Mouse (Mus musculus): ENCODE data around the gene Brs3. TPM values are rescaled to one million over a fixed set of nuclear protein-coding genes. Genes with fewer than 3 reads are reported as not detected.
A peak's percentile ranks its signal among the peaks of the same experiment; 100 is the strongest.

The Brs3 gene
- total and polyA plus RNA-seq, 3 experiments, result not detected

DNA sequence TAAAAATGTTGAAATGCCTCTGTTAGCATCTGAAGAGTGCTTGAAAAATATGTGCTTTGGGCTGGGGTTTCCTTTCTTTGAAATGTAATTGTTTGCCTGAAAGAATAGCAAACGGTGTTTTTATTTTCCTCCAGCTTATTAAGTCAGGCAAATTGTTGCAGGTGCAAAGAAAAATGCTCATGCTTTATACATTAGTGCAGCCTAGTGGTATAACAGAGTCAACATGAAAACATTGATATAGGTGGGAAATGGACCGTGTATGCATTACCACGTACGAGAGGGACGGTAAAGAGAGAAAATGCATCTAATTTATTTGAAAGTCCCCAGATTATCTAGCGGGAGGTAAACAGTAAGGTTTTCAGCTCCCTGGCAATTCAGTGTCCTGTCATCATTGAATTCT lies 995 bp downstream of the Brs3 start:
- dilution Hi-C loops (cut with MboI; ENCODE audit: extremely low pct_ligation_motif_present, extremely low pct_unique_long_range_greater_than_20kb, low sequenced_read_pairs), result no loop called here

DNA sequence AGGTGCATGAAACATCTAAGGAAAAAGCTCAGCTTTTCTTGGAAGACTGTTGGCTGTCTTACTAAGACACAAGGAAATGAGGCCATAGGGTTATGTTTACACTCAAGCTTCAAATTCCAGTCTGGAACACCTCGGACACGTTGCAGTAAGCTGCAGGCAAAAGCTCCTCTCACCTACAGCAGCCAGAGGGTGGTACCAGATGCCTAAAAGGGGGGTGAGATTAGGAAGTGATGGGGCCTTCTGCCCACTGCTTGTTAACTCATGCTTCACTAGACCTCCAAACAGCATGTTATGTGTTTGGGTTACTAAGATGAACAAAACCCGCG lies 9.9 kb downstream of the Brs3 start:
- peak overlapping the region; percentile 64 to 88 (median 70) for H3K4me3 ChIP-seq (replicated peaks in 1 of 3; ENCODE audit: low read depth in 2 of 3, low read length in 2 of 3, poor library complexity in 1 of 3)
- dilution Hi-C loops (cut with MboI; ENCODE audit: extremely low pct_ligation_motif_present, extremely low pct_unique_long_range_greater_than_20kb, low sequenced_read_pairs) (no loop called here), in situ Hi-C loops (cut with MboI; ENCODE audit: low pct_ligation_motif_present, low pct_unique_long_range_greater_than_20kb, low sequenced_read_pairs) (no loop called here)
- H3K79me2 ChIP-seq (replicated peaks; ENCODE audit: control insufficient read depth, extremely low read depth, insufficient read depth, poor library complexity, severe bottlenecking), result peaks cover 4% of the 10 kb centered on the region; the same call in 1 of the 2 replicates
- H3K27me3 ChIP-seq (replicated peaks), result no peaks in the 10 kb centered on the region
- no peaks in the 10 kb centered on the region for H3K4me1 ChIP-seq (ENCODE audit: control insufficient read depth in 1 of 2, insufficient read depth in 2 of 2)
- H3K9me3 ChIP-seq (replicated peaks; ENCODE audit: low read length), result no peaks in the 10 kb centered on the region
- no peak for TF ChIP-seq SMC3 (IDR thresholded peaks at IDR 0.05; ENCODE audit: low read depth, low read length)
- TF ChIP-seq E2F4 (IDR thresholded peaks at IDR 0.05; ENCODE audit: insufficient replicate concordance, low read depth, low read length), result no peak
- TF ChIP-seq ELF1 (IDR thresholded peaks at IDR 0.05; ENCODE audit: low read depth, low read length), result 0 out of 2 replicates have a peak, but pooled peaks have one; percentile 7
- H3K9ac ChIP-seq (ENCODE audit: insufficient read depth, low read depth), result peak overlapping the region; percentile 84; the same call in 1 of the 2 replicates
- H3K4me2 ChIP-seq (ENCODE audit: insufficient read depth, low read depth, poor library complexity, severe bottlenecking), result peak overlapping the region; percentile 78
- no peak for DNase-seq (ENCODE audit: extremely low read depth)
- peak overlapping the region; percentile 82; the same call in 1 of the 2 replicates for H3K27ac ChIP-seq (ENCODE audit: insufficient read depth, low read depth)
- peaks cover 0 to 16% of the 10 kb centered on the region in 2 experiments for H3K36me3 ChIP-seq (replicated peaks in 1 of 2; ENCODE audit: control insufficient read depth in 1 of 2, insufficient read depth in 1 of 2, low read length in 1 of 2)

More for the DNA sequence above, 995 bp downstream of the Brs3 start:
- H3K79me2 ChIP-seq (replicated peaks; ENCODE audit: control insufficient read depth, extremely low read depth, insufficient read depth, poor library complexity, severe bottlenecking), result no peaks in the 10 kb centered on the region
- no peaks in the 10 kb centered on the region for H3K27me3 ChIP-seq (replicated peaks)
- in situ Hi-C loops (cut with MboI; ENCODE audit: low pct_ligation_motif_present, low pct_unique_long_range_greater_than_20kb, low sequenced_read_pairs), result no loop called here
- H3K4me2 ChIP-seq (ENCODE audit: insufficient read depth, low read depth, poor library complexity, severe bottlenecking), result no peak overlapping the region
- H3K4me1 ChIP-seq (ENCODE audit: control insufficient read depth in 1 of 2, insufficient read depth in 2 of 2), result no peaks in the 10 kb centered on the region
- no peaks in the 10 kb centered on the region for H3K36me3 ChIP-seq (replicated peaks in 1 of 2; ENCODE audit: control insufficient read depth in 1 of 2, insufficient read depth in 1 of 2, low read length in 1 of 2)
- no peak overlapping the region for H3K27ac ChIP-seq (ENCODE audit: insufficient read depth, low read depth)
- H3K9ac ChIP-seq (ENCODE audit: insufficient read depth, low read depth), result no peak overlapping the region
- no peaks in the 10 kb centered on the region for H3K9me3 ChIP-seq (replicated peaks; ENCODE audit: low read length)
- TF ChIP-seq RAD21 (IDR thresholded peaks at IDR 0.05; ENCODE audit: low read depth, low read length) (peak; percentile 10), MAFK (IDR thresholded peaks at IDR 0.05; ENCODE audit: insufficient replicate concordance, low read length) (no peak), MEF2A (IDR thresholded peaks at IDR 0.05; ENCODE audit: borderline replicate concordance, low read depth, low read length) (no peak), POLR2A (IDR thresholded peaks at IDR 0.05; ENCODE audit: low read depth, low read length) (no peak), ZKSCAN1 (IDR thresholded peaks at IDR 0.05; ENCODE audit: borderline replicate concordance, low read depth, low read length) (no peak)
- DNase-seq (ENCODE audit: extremely low read depth), result no peak
- H3K4me3 ChIP-seq (replicated peaks in 1 of 3; ENCODE audit: low read depth in 2 of 3, low read length in 2 of 3, poor library complexity in 1 of 3), result no peak overlapping the region

DNA sequence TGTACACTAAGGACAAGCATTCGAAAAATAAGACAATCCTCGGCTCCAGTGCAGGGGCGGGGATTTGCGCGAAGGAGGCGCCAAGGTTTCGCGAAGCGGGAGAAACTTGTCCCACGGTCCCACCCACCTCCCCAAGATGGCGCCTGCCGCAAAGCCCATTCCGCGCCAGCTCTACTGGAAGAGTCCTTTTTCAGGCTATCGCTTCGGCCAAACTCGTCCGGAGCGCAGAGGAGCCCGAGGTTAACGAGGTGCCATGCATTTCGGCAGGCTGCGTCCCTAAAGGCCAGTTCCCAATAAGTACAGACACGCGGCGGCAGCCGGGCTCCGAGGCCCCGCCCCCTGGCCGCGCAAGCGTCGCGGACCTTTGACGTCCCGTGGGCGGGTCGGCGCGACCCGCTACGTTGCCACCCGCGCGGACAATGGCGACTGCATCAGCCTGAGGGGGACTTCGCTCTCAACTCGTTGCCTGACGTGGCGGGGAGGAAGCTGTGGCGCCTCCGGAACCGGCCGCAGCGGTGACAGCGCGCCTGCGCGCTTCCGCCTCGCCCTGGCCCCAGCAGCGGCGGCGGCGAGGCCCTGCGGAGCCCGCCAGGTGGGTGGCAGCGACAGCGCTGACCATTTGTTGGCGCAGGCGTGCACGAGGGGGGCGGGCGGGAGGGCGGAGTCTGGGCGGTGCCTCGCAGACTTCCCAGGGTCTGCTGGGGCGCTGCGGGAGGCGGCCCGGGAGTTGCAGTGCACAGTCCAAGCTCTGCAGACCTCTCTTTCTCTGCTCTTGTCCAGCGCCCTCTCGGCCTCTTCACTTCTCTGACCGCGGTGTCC lies 10.5 kb downstream of the Brs3 start, which contains the start of gene Htatsf1:
Htatsf1 (plus strand) TSS at position 410 of the 819 bp plus-strand sequence.
- dilution Hi-C loops (cut with MboI; ENCODE audit: extremely low pct_ligation_motif_present, extremely low pct_unique_long_range_greater_than_20kb, low sequenced_read_pairs), result no loop called here
- DNase-seq (ENCODE audit: extremely low read depth), result peak; percentile 64
- peak within 1 kb of the TSS; percentile 89 for H3K4me2 ChIP-seq (ENCODE audit: insufficient read depth, low read depth, poor library complexity, severe bottlenecking)
- in situ Hi-C loops (cut with MboI; ENCODE audit: low pct_ligation_motif_present, low pct_unique_long_range_greater_than_20kb, low sequenced_read_pairs), result no loop called here
- peaks cover 4% of the 10 kb centered on the region; the same call in 1 of the 2 replicates for H3K79me2 ChIP-seq (replicated peaks; ENCODE audit: control insufficient read depth, extremely low read depth, insufficient read depth, poor library complexity, severe bottlenecking)
- H3K4me3 ChIP-seq (replicated peaks in 1 of 3; ENCODE audit: low read depth in 2 of 3, low read length in 2 of 3, poor library complexity in 1 of 3), result peak within 1 kb of the TSS; percentile 64 to 88 (median 70)
- peak within 1 kb of the TSS; percentile 84 for H3K9ac ChIP-seq (ENCODE audit: insufficient read depth, low read depth)
- peaks cover 0 to 16% of the 10 kb centered on the region in 2 experiments for H3K36me3 ChIP-seq (replicated peaks in 1 of 2; ENCODE audit: control insufficient read depth in 1 of 2, insufficient read depth in 1 of 2, low read length in 1 of 2)
- H3K9me3 ChIP-seq (replicated peaks; ENCODE audit: low read length), result no peaks in the 10 kb centered on the region
- no peaks in the 10 kb centered on the region for H3K27me3 ChIP-seq (replicated peaks)
- H3K4me1 ChIP-seq (ENCODE audit: control insufficient read depth in 1 of 2, insufficient read depth in 2 of 2), result no peaks in the 10 kb centered on the region
- peak within 1 kb of the TSS; percentile 82 for H3K27ac ChIP-seq (ENCODE audit: insufficient read depth, low read depth)
- TF ChIP-seq POLR2A (IDR thresholded peaks at IDR 0.05; ENCODE audit: low read depth, low read length) (peak; percentile 56), RAD21 (IDR thresholded peaks at IDR 0.05; ENCODE audit: low read depth, low read length) (no peak), TBP (conservative IDR thresholded peaks at IDR 0.05; ENCODE audit: low read depth, low read length) (no peak), JUND (conservative IDR thresholded peaks at IDR 0.05; ENCODE audit: low read depth, low read length) (no peak), E2F4 (IDR thresholded peaks at IDR 0.05; ENCODE audit: insufficient replicate concordance, low read depth, low read length) (peak; percentile 30; the same call in 1 of the 2 replicates), HCFC1 (IDR thresholded peaks at IDR 0.05; ENCODE audit: low read depth, low read length) (peak; percentile 76), ELF1 (IDR thresholded peaks at IDR 0.05; ENCODE audit: low read depth, low read length) (peak; percentile 2), KAT2A (IDR thresholded peaks at IDR 0.05; ENCODE audit: insufficient replicate concordance, low read length) (no peak), MYC (IDR thresholded peaks at IDR 0.05; ENCODE audit: low read depth, low read length) (peak; percentile 77; the same call in 1 of the 2 replicates), BHLHE40 (IDR thresholded peaks at IDR 0.05; ENCODE audit: low read depth, low read length) (no peak), NRF1 (IDR thresholded peaks at IDR 0.05; ENCODE audit: low read depth, low read length) (peak; percentile 72), JUN (IDR thresholded peaks at IDR 0.05; ENCODE audit: insufficient read depth, low read depth, low read length) (no peak), MAX (IDR thresholded peaks at IDR 0.05; ENCODE audit: low read length) (peak; percentile 56; the same call in 1 of the 2 replicates), MXI1 (IDR thresholded peaks at IDR 0.05; ENCODE audit: low read depth, low read length) (0 out of 2 replicates have a peak, but pooled peaks have one; percentile 34), CTCF (conservative IDR thresholded peaks at IDR 0.05 in 1 of 2, IDR thresholded peaks at IDR 0.05 in 1 of 2; ENCODE audit: low read depth in 2 of 2, low read length in 2 of 2) (no peak), NELFE (IDR thresholded peaks at IDR 0.05; ENCODE audit: low read depth, low read length) (peak; percentile 58; the same call in 1 of the 2 replicates), TCF12 (IDR thresholded peaks at IDR 0.05; ENCODE audit: low read depth, low read length) (0 out of 2 replicates have a peak, but pooled peaks have one; percentile 46), PAX5 (IDR thresholded peaks at IDR 0.05; ENCODE audit: low read length) (no peak)
